Mouse (Mus musculus): ENCODE results near the gene Nupr1l. TPM values are rescaled to one million over a fixed set of nuclear protein-coding genes. Genes with fewer than 3 reads are reported as not detected.
"Not testable (repeated sequence)": the region's sequence is repeated elsewhere in the genome, so short reads cannot be mapped to it uniquely, and the experiment has no call there.

Gene Nupr1l
- 1 to 10 TPM in 1 of 2 experiments, not detected in 1; 1.2 TPM for total RNA-seq (2021)
- long read RNA-seq, experiment 1: 0 reads
- long read RNA-seq, experiment 2, partial matches to known transcripts: 0 of 1 reads
- long read RNA-seq, experiment 2, other reads (novel, unspliced or antisense): 0 of 1 reads

DNA sequence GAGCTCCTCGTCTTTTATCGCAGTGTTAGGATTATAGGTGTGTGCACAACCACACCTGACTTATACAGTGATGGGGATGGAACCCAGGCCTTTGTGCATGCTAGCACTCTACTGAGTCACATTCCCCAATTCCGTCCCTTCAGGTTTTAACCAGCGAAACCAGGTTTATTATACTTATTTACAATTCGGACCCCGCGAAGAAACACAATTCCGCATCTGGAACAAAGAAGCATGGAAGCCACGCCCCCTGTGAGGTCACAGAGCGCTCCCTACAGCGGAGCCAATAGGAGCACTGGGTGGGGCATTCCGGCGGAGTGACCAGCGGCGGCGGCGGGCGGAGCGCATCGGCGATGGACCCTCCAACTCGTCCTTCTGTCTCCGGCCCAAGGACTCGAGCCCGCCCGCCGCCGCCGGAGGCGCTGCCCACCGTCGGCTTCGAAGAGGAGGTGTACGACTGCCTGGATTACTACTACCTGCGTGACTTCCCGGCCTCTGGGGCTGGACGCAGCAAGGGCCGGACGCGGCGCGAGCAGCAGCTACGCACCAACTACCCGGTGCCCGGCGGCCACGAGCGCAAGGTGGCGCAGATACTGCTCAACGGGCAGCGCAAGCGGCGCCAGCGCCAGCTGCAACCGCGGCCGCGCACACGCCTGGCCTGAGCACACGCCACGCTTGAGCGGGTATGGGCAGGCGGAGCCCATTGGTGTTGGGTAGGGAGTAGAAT, at the start of gene Nupr1l:
Gene Nupr1l (plus strand): TSS at position 299 of the 724 bp plus-strand sequence.
- peak; percentile 84 for DNase-seq

DNA sequence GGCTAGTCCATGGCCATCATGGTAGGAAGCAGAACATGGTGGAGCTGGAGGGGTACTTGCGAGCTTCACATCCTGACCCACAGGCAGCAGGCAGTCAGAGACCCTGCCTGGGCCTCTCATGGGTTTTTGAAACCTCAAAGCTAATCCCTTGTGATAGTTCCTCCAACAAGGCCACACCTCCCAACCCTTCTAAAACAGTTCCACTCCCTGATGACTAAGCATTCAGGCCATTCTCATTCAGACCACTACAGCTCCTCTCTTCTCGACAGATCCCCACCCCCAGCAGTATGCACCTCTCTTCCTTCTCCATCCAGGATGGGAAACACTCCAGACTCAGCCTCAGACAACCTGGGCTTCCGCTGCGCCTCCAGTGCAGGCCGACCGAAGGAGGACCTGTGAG, 46.0 kb upstream of the Nupr1l start:
- no peak for DNase-seq

DNA sequence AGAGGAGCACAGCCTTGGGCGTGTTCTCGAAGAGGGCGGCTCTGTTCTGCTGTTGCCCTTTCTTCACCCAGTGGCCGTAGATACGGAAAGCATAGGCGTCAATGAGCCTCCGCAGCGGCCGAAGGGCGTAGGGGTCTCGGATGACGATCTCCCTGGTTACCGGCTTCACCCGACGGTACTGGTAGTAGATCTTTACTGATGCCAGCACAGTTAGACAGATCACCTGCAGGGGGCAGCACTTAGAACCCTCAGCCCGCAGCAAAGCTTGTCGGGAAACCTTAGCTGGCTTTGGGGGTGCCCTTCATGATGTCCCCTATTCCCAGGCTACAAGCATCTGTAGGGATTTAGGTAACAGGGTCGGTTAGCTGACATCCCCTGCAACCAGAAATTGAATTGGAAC, 43.9 kb upstream of the Nupr1l start:
- peak; percentile 21 for DNase-seq

DNA sequence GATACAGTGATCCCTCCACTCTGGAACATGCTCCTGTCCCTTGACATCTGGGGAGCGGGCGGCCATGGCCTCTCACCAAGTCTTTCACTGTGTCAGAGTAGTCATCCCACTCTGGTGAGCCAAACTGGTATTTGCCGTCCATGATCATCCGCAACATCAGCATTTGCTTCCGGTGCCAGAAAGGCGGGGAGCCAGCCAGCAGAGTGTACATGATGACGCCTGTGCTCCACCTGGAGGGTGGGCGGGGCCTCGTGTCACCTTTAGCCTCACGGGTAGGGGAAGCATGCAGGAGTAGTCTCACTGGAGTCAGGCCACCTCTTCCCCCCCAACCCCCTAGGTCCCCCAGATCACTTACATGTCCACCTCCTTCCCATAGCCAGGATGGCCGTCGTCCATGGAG, 42.5 kb upstream of the Nupr1l start:
- DNase-seq: peak; percentile 35

DNA sequence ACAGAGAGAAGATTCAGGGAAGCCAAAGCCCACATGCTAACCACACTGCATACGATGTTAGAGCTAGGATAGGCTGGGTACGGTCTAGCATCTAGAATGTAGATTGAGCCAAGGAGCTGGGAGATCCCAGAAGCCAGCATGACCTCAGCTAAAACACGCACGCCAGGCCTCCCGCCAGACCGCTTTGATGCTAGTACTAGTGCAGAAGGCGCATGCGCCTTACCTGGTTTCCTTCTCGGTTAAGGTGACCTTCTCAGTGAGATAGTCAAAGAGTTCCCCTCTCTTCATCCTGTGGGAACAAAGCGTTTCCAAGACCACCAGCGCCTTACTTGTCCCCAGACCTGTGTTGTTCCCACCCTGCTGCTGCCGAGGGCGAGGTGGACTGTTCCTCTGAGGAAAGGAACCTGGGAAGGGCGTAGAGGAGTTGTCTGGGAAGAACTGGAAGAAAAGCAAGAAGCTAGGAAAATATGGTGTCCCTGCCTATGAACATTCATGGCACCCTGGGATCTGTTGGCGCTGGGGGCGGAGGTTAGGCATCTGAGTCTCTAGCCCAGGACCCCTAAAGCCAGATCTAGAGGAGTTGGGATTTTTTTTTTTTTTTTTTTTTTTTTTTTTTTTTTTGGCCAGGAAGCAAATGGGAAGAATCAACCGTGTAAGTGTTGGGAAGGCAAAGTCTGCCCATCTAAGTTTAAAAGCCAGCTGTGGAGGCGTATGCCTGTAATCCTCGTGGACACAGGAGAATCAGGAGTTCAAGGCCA, 38.9 kb upstream of the Nupr1l start:
- DNase-seq: no peak

GRCm38 (mm10) chr5:129871238-129871637, 37.1 kb upstream of the Nupr1l start:
- peak; percentile 46 for DNase-seq

GRCm38 (mm10) chr5:129873942-129874341, 34.4 kb upstream of the Nupr1l start:
- no peak for DNase-seq

- DNase-seq: no peak
Observed at GRCm38 (mm10) chr5:129875098-129875497, 33.2 kb upstream of the Nupr1l start.

DNA sequence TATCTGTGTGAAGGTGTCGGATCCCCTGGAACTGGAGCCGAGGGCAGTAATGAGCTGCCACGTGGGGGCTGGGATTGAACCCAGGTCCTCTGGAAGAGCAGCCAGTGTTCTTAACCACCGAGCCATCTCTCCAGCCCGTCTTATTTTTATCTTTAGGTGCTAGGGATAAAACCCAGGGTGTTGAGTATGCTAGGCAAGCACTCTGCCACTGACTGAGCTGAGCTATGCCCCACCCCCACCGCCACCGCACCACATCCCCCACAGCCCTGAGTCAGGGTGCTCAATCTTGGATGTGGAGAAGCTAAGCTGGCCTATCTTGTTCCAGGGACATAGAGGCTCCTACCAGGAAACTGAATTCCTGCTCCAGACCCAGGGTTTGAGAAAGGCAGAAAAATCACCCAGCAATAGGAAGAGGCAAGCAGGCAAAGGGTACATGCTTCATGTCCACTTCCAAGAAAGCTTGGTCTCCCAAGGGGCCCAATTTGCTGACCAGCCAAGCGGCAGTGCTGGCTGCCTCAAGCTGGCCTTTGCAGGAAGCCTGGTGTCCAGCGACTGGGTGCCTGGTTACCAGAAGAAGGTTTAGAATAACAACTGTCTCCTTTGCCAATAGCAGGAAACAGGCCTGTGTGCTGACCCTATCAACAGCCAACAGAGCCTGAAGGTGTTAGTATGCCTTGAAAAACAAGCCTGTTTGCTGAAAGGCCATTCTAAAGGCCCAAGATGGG, 30.4 kb upstream of the Nupr1l start:
- peak; percentile 79 for DNase-seq

GRCm38 (mm10) chr5:129878946-129879345, 29.4 kb upstream of the Nupr1l start:
- peak; percentile 80 for DNase-seq

DNA sequence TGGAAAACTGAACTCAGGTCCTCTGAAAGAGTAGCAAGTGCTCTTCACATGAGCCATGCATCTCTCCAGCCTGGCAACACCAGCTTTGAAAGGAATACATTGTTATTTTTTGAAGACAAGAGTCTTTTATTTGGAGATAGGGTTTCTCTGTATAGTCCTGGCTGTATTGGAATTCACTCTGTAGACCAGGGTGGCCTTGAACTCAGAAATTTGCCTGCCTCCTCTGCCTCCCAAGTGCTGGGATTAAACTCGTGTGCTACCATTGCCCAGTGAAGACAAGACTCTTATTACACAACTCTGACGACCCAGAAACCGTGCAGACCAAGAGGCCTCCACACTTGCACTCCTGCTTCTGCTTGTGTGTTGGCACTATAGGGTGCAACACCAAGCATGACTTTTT, 28.5 kb upstream of the Nupr1l start:
- DNase-seq: no peak

DNA sequence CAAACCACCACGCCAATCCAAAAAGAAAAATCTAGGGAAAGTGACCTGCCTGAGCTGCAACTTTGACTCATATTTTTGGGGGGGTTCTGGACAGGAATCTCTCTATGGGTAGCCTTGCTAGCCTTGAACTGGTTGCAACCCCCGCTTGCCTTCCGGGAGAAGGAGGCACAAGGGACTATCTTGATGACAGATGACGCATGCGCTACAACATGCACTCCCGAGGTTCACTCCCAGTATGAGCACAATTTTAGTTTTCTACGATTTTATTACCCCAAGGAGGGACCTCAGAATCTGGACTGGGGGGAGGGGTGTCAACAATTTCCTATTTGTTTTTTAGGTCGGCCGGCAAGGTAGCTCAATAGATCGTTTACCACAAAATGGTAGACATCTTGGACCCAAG, 22.1 kb upstream of the Nupr1l start:
- no peak for DNase-seq

GRCm38 (mm10) chr5:129886911-129887636, 21.3 kb upstream of the Nupr1l start, which contains the start of gene Chchd2:
Gene Chchd2, minus strand, starts transcription at chr5:129887470.
- peak; percentile 94 for DNase-seq

GRCm38 (mm10) chr5:129890390-129890789, 17.9 kb upstream of the Nupr1l start:
- DNase-seq: not testable (repeated sequence)

DNA sequence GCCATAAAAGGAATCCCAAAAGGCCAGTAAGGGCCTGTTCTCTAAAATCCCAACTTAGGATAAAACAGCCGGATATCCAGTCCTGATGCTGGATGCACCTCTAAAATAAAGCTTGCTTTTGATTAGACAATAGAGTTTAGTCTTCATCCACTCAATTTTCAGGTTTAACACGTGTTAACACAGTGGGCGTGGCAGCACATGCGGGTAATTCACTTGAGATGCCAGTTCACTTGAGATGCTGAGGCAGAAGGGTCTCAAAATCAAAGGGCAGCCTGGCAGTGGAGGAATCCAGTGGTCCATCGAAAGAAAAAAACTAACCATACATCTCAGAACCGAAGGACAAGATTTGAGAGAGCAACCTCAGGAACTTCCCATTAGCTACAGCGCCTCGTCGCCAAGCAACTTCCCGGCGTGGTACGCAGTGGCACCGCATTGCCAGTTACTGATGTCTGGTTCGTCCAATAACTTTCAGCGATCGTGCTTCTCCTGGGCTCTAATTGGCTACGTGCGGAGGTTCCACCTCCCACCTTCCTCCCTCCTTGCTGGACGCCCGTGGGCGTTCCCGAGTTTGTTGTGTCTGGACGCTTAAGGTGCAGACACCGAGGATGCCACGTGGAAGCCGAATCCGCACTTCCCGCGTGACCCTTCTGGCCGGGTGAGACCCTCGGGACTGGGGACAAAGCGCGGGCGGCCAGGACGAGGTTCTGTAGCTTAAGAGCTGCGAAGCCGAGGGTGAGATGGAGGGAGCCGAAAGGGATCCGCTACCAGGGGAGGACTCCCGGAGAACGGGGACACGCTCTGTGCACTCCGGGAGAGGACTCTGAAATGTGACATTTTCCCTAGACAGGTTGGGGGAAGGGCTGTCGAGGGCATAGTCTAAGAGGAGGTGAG, 12.9 kb upstream of the Nupr1l start, which contains the start of gene Zbed5:
Gene Zbed5 (plus strand): TSS at position 526 of the 891 bp plus-strand sequence.
- peak; percentile 84 for DNase-seq

- DNase-seq: no peak
Observed at GRCm38 (mm10) chr5:129898449-129898848, 9.9 kb upstream of the Nupr1l start, which contains the start of gene Phkg1. Gene Phkg1, minus strand, starts transcription at chr5:129898549.

GRCm38 (mm10) chr5:129907775-129908174, 565 bp upstream of the Nupr1l start:
- no peak for DNase-seq

DNA sequence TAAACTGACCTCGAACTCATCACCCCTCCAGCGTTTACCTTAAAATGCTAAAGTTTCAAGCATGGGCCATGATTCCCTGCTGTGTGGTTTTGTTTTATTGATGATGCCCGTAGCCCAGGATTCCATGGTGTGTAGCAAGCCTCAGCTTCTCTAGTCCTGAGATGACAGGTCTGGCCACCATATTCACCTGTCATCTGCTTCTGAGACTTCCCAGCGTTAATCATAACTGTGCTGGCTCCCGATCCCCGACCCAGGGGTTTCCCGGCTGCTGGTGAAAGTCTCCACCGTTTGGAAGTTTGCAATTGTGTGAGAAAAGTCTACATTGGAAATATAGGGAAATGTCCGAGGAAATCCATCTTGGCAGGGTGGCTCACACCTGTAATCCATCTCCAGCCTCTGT, 807 bp downstream of the Nupr1l start:
- DNase-seq: no peak

DNA sequence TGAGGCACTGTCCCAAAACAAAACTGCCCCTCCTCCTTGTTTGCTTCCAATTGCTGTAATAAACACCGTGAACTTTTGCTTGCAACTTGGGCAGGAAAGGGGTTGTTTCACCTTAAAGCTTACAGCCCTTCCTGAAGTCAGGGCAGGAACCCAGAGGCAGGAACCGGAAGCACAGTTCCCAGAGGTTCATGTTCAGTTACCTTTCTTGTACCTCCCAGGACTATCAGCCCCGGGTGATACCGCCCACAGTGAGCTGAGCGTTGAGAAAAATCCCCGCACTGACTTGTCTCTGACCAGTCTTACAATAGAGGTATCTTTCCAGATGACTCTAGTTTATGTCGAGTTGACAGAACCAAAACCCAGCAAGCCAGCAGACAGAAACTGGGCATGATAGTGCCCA, 1.3 kb downstream of the Nupr1l start:
- DNase-seq: no peak

- no peak for DNase-seq
Observed at GRCm38 (mm10) chr5:129914024-129914423, 5.7 kb downstream of the Nupr1l start.

- DNase-seq: not testable (repeated sequence)
Observed at GRCm38 (mm10) chr5:129915491-129915890, 7.2 kb downstream of the Nupr1l start.
